Mouse (Mus musculus) liver, embryonic 11.5 days (tissue): ENCODE results near the gene Wnt10b. TPM values are rescaled to one million over a fixed set of nuclear protein-coding genes. Genes with fewer than 3 reads are reported as not detected.

Experiments
- ATAC-seq: fragments of 200-750 bp; cut with Nextera tagmentation; replicated peaks from 2 replicates; pipeline ENCODE4 v1.8.0; 2017; ENCODE audit warnings: moderate number of reproducible peaks, mild to moderate bottlenecking, moderate TSS enrichment, moderate library complexity; ENCODE audit not compliant: low FRiP score
- DNase-seq: peaks from one replicate; pipeline ENCODE4 v3.0.0-alpha.2; 2017; ENCODE audit warnings: low spot score
- H3K27ac ChIP-seq: fragments of 300-500 bp; sonication (generic); 2 replicates; pipeline ENCODE4 v1.5.1; 2014; ENCODE audit warnings: mild to moderate bottlenecking, low read depth, low read length, control low read depth
- H3K27me3 ChIP-seq: fragments of 300-500 bp; sonication (generic); replicated peaks from 2 replicates; pipeline ENCODE4 v1.6.1; 2014; ENCODE audit warnings: low read length, mixed read lengths; ENCODE audit not compliant: control insufficient read depth, insufficient read depth
- H3K36me3 ChIP-seq: fragments of 300-500 bp; sonication (generic); 2 replicates; pipeline ENCODE4 v1.6.1; 2014; ENCODE audit warnings: mild to moderate bottlenecking, low read length, moderate library complexity, mixed read lengths; ENCODE audit not compliant: control insufficient read depth, insufficient read depth
- H3K4me1 ChIP-seq: fragments of 300-500 bp; sonication (generic); replicated peaks from 2 replicates; pipeline ENCODE4 v1.6.1; 2014; ENCODE audit warnings: low read length, mixed read lengths; ENCODE audit not compliant: control insufficient read depth, insufficient read depth
- H3K4me2 ChIP-seq: fragments of 300-500 bp; sonication (generic); 2 replicates; pipeline ENCODE4 v1.6.1; 2014; ENCODE audit warnings: mild to moderate bottlenecking, control low read depth, moderate library complexity
- H3K4me3 ChIP-seq: fragments of 300-500 bp; sonication (generic); 2 replicates; pipeline ENCODE4 v1.5.1; 2014; ENCODE audit warnings: low read depth, low read length, control low read depth
- H3K9ac ChIP-seq: fragments of 300-500 bp; sonication (generic); 2 replicates; pipeline ENCODE4 v1.6.1; 2014; ENCODE audit warnings: low read depth, low read length, control low read depth
- H3K9me3 ChIP-seq: fragments of 300-500 bp; sonication (generic); 2 replicates; pipeline ENCODE4 v1.6.1; 2016; ENCODE audit warnings: low read length, inconsistent platforms, mixed read lengths; ENCODE audit not compliant: control insufficient read depth
- WGBS: fragments of 180-500 bp; shearing (Covaris S2); extraction: QIAGEN DNeasy Blood & Tissue Kit; methylation state at CpG from one replicate; pipeline ENCODE4 v1.1.7; 2014; 5-methylcytosine and 5-hydroxymethylcytosine counted together
- polyA plus RNA-seq: library from polyadenylated mRNA; unstranded; fragments of >200 nt; fragmentation: Nextera tagmentation; extraction: Ambion mirVana; gene quantifications from 2 replicates; pipeline ENCODE4 v1.2.1, GENCODE M21; 2014

The Wnt10b gene
- polyA plus RNA-seq, 1 experiment from 2014 or later: not detected

GRCm38 (mm10) chr15:98780075-98780474, 2.1 kb upstream of the Wnt10b start:
- Histone ChIP-seq H3K9me3 (no peaks in the 10 kb centered on the region), H3K36me3 (no peaks in the 10 kb centered on the region), H3K27ac (no peak overlapping the region), H3K4me1 (peaks cover 10% of the 10 kb centered on the region), H3K4me3 (no peak overlapping the region), H3K4me2 (no peak overlapping the region), H3K9ac (no peak overlapping the region), H3K27me3 (peaks cover 78% of the 10 kb centered on the region)
- no peak for ATAC-seq
- WGBS: 3% methylated on average over 8 of the region's 8 CpGs
- DNase-seq: no peak

DNA sequence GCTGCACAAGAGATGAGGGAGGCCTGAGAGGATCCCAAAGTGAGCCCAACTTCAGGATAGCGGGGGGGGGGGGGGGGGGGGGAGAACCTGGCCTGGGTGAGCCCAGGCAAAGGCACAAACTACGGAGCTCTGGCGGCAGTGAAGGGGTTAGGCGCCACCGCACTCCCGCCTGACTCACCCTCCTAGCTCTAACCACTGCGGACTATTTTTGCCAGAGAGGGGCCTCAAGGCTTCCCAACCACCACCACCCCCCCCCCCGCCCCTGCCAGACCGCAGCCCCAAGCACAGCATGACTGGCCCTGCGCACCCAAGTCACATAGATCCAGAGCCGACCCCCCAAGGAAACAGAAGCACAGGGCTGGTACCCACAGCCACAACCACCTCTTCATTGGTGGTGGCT, 856 bp upstream of the Wnt10b start:
- Histone ChIP-seq H3K4me1 (peaks cover 13% of the 10 kb centered on the region), H3K4me3 (no peak overlapping the region), H3K9ac (no peak overlapping the region), H3K9me3 (no peaks in the 10 kb centered on the region), H3K27ac (no peak overlapping the region), H3K36me3 (no peaks in the 10 kb centered on the region), H3K27me3 (peaks cover 84% of the 10 kb centered on the region), H3K4me2 (no peak overlapping the region)
- no peak for DNase-seq
- ATAC-seq: no peak
- 1% methylated on average over 7 of the region's 11 CpGs for WGBS

- WGBS: 1% methylated on average over 25 of the region's 25 CpGs
- ATAC-seq (no peak), DNase-seq (no peak)
- peak overlapping the region; percentile 10 for H3K4me3 ChIP-seq
- H3K27ac ChIP-seq: no peak overlapping the region
- no peak overlapping the region for H3K9ac ChIP-seq
- no peaks in the 10 kb centered on the region for H3K9me3 ChIP-seq
- no peaks in the 10 kb centered on the region for H3K36me3 ChIP-seq
- peaks cover 89% of the 10 kb centered on the region for H3K27me3 ChIP-seq
- H3K4me1 ChIP-seq: peaks cover 15% of the 10 kb centered on the region
- H3K4me2 ChIP-seq: peak overlapping the region; percentile 43
These were observed 331 bp upstream of the Wnt10b start for GRCm38 (mm10) chr15:98778191-98778770.

- Histone ChIP-seq H3K27me3 (peaks cover 96% of the 10 kb centered on the region), H3K36me3 (no peaks in the 10 kb centered on the region), H3K4me3 (no peak overlapping the region), H3K27ac (no peak overlapping the region), H3K4me2 (no peak overlapping the region), H3K4me1 (peaks cover 23% of the 10 kb centered on the region), H3K9me3 (no peaks in the 10 kb centered on the region), H3K9ac (no peak overlapping the region)
- 2% methylated on average over 19 of the region's 19 CpGs for WGBS
- no peak for ATAC-seq
- no peak for DNase-seq
These were observed 839 bp downstream of the Wnt10b start for GRCm38 (mm10) chr15:98777005-98777616.

DNA sequence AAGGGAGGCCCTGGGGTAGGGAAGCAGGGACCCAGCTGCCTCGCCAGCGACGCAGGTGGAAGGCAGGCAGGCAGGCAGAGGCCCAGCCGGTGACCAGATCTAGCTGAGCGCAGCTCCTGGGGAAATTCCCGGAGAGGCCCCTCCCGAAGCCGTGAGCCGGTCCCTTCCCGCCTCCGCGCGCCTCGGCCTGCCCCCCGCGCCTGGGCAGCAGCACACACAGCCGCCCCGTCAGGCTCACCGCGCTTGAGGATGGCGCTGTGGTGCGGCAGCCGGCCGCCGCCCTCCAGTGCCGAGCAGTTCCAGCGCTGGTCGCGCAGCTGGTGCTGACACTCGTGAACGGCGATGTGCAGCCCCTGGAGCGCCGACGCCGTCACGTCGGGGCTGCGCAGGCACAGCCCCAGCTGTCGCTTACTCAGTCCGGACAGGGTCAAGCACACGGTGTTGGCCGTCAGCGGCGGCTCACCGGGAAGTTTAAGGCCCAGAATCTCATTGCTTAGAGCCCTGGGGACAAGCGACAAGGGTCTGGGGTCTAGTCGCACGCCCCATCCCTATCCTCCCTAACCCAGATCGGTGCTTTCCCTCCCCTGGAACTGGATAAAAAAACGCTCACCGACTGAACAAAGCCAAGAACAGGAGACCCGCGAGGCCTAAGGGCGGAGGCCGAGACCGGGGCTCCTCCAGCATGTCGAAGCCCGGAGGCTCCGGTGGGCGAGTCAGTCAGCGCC, 1.5 kb downstream of the Wnt10b start:
- peaks cover 98% of the 10 kb centered on the region for H3K27me3 ChIP-seq
- ATAC-seq (no peak), DNase-seq (no peak)
- H3K4me3 ChIP-seq: peak overlapping the region; percentile 23
- 3% methylated on average over 62 of the region's 62 CpGs for WGBS
- no peak overlapping the region for H3K27ac ChIP-seq
- no peak overlapping the region for H3K9ac ChIP-seq
- no peaks in the 10 kb centered on the region for H3K36me3 ChIP-seq
- no peaks in the 10 kb centered on the region for H3K9me3 ChIP-seq
- H3K4me1 ChIP-seq: peaks cover 28% of the 10 kb centered on the region
- peak overlapping the region; percentile 51 for H3K4me2 ChIP-seq

GRCm38 (mm10) chr15:98775533-98775932, 2.4 kb downstream of the Wnt10b start:
- 9% methylated on average over 5 of the region's 5 CpGs for WGBS
- Histone ChIP-seq H3K36me3 (no peaks in the 10 kb centered on the region), H3K4me2 (no peak overlapping the region), H3K9ac (no peak overlapping the region), H3K4me1 (peaks cover 28% of the 10 kb centered on the region), H3K27me3 (peaks cover 99% of the 10 kb centered on the region), H3K9me3 (no peaks in the 10 kb centered on the region), H3K4me3 (no peak overlapping the region), H3K27ac (no peak overlapping the region)
- no peak for ATAC-seq
- no peak for DNase-seq

DNA sequence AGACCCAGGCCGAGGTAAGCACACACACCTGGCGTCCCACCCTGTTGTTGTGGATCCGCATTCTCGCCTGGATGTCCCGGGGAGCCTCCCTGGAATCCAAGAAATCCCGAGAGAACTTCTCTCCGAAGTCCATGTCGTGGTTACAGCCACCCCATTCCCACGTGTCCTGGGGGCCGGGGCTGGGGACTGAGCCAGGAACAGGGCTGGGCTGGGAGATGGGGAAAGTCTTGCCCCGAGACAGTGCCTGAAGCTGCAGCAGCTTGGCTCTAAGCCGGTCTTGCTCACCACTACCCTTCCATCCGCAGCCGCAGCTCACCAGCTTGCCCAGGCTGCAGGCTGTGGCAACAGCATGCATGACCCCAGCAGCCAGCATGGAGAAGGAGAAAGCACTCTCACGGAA, 3.9 kb downstream of the Wnt10b start:
- no peak for DNase-seq
- peaks cover 28% of the 10 kb centered on the region for H3K4me1 ChIP-seq
- H3K27me3 ChIP-seq: peaks cover 87% of the 10 kb centered on the region
- no peak overlapping the region for H3K4me3 ChIP-seq
- H3K9me3 ChIP-seq: no peaks in the 10 kb centered on the region
- no peak for ATAC-seq
- H3K9ac ChIP-seq: no peak overlapping the region
- 22% methylated on average over 15 of the region's 15 CpGs for WGBS
- no peak overlapping the region for H3K27ac ChIP-seq
- no peak overlapping the region for H3K4me2 ChIP-seq
- no peaks in the 10 kb centered on the region for H3K36me3 ChIP-seq

GRCm38 (mm10) chr15:98772511-98773211, 5.3 kb downstream of the Wnt10b start:
- Histone ChIP-seq H3K9me3 (no peaks in the 10 kb centered on the region), H3K9ac (no peak overlapping the region)
- no peak for DNase-seq

More at GRCm38 (mm10) chr15:98772511-98773211, 5.3 kb downstream of the Wnt10b start:
- WGBS: 2% methylated on average over 36 of the region's 36 CpGs
- no peak; the same call in 1 of the 2 replicates for ATAC-seq
- H3K27ac ChIP-seq: no peak overlapping the region
- peak overlapping the region; percentile 46 for H3K4me3 ChIP-seq
- peaks cover 28% of the 10 kb centered on the region for H3K4me1 ChIP-seq
- H3K4me2 ChIP-seq: peak overlapping the region; percentile 70
- peaks cover 85% of the 10 kb centered on the region for H3K27me3 ChIP-seq
- no peaks in the 10 kb centered on the region for H3K36me3 ChIP-seq
